Mouse (Mus musculus) monocyte, adult 5-6 weeks (primary cell): ENCODE data around the gene Pclaf. TPM values are rescaled to one million over a fixed set of nuclear protein-coding genes. Genes with fewer than 3 reads are reported as not detected.
A peak's percentile ranks its signal among the peaks of the same experiment; 100 is the strongest.

Experiments used
- ATAC-seq: fragments of 153-309, 156-312 bp; replicated peaks from 2 replicates; pipeline ENCODE4 v1.8.0; 2017; ENCODE audit warnings: mild to moderate bottlenecking; ENCODE audit not compliant: low TSS enrichment, insufficient number of reproducible peaks, severe bottlenecking, poor library complexity, low FRiP score
- total RNA-seq: library from RNA; stranded (forward); fragments of 200-1000, 200-491, 200-594 nt; gene quantifications from 3 replicates; pipeline ENCODE4 v1.2.3, GENCODE M21; 2017

Gene Pclaf
- 3.3 to 4.6 TPM (median 3.6 TPM) in 3 replicates for total RNA-seq

DNA sequence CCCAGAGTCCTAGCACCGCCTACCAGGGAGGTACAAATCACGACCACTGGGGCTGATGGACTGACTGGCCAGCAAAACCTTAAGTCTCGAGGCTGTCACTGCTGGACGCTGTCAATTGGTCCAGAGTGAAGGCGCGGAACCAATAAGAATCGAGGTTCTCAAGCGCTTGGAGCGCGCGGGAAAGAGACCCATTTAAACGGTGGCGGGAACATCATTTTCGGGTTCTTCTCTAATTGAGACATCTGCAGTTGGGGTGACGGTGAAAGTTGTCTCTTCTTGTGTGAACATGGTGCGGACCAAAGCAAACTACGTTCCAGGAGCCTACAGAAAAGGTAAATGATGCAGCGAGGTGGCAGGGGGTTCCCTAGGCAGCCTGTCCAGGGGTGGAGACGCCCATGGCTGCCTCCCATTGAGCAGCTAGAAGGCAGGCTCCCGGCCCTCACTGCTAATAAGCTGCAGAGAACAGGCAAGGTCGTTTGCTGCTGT, at the start of gene Pclaf:
TSS of gene Pclaf (plus strand) at position 95 of the 486 bp plus-strand sequence.
- peak; percentile 99 for ATAC-seq

DNA sequence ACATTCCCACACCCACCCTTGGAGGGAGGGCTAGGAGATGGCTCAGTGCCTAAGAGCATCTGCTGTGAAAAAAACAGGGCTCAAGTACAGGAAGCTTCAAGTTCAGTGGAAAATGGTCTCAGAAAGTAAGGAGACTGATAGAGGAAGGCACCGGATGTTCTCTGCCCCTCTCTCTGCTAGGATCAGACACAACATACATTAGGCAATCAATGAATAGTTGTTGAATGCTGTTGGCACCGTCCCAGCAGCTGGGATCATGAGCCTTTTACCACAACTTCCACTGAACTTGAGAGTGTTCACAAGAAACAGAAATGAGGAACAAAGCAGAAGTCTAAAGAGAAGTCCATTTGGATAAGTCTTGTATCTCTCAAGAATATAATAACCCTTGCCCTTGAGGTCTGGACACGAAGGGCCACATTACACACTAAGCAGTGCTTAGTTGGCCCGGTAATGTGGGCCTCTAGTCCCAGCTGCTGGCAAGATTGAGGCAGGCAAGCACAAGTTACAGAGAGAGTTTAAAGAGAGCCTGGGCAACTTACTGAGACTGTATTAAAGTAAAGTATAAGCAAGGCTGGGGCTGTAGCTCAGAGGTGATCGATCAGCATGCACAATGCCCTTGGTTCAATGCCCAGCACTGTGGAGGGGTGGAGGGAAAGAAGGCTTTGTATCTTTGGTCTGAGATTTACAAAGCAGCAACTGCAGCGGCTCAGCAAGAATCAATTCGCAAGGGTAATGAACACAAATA, 45.4 kb upstream of the Pclaf start:
- ATAC-seq: peak; percentile 43; the same call in 1 of the 2 replicates

DNA sequence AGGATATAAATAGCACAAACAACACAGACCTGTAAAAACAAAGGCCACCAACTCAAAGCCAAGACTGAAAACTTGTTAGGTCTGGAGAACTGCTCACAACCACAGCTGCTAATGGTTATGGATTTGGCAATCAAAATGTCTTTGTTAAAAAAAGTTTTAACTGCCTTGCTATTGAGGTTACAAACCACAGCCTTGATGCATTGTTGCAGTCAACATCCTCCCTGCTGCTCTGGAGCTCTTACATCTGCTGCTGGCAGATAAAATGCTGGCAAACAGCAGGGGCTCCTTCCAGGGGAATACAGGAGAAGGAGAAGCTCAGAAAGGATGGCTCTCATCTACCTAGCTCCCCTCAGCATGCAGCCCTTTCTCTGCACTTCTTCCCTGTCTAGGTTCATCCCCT, 41.9 kb upstream of the Pclaf start:
- ATAC-seq: no peak

DNA sequence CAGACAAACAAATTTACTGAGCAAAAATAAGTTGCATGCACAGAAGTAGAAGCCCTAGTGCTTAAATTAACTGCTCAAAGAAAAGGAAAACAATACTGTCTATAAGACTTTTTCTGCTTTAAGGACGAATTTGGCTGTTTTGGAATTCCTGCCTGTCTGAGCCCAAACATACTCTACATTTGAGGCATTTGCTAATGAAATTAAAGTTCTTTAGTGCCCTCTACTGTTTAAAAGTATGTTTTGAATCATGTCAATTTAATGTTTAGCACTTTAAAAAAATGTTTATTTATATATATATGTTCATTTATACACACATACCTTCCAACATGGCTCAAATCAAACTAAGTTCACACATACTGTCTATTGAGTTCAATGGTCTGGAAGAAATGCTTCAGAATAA, 39.8 kb upstream of the Pclaf start:
- ATAC-seq: no peak

DNA sequence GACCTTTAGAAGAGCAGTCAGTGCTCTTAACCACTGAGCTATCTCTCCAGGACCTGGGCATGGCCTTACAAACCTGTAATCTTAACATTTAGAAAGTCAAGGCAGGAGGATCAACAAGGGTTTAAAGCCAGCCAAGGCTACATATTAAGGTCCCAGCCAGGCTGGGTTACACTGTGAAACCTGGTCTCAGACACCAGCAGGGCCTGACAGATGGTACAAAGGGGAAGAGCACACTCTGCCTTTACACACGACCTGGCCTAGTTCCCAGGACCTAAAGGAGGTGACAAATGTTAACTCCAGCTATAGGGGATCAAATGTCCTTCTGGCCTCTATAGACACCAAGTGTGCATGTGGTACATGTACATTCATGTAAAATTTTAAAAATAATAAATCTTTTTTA, 30.4 kb upstream of the Pclaf start:
- ATAC-seq: no peak

DNA sequence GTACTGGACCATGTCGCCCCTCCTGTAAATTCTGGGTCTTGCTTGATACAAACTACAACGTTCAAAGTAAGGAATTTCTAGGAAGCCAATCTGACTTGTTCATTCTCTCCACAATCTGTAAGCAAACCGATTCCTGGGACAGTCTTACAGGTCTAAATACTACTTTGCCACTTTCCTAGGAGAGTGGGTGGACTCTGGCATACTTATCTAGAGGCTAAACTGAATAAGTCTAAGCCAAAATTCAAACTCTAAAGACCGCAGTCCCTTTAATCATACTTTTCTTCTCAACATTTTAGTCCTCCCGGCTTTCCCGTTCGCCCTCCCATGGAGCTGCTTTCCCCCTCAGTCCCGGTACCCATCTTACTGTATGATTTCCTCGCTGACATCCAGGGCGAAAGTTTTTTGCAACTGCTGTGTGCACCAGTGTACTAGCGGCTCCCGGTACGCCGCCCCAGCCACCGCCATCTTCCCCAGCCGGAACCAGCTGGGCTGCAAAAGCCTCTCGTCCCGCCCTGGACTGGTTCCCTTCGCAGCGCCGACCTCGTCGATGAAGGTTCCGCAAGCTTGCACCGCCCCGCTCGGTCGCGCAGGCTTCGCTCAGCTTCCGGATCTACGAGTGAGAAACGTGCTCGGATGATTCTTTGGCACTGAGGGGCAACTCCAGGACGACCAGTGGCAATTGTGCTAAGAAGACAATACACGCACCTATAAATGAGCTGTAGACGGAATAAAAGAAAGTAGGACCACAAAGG, 5.3 kb upstream of the Pclaf start:
- peak; percentile 100 for ATAC-seq

DNA sequence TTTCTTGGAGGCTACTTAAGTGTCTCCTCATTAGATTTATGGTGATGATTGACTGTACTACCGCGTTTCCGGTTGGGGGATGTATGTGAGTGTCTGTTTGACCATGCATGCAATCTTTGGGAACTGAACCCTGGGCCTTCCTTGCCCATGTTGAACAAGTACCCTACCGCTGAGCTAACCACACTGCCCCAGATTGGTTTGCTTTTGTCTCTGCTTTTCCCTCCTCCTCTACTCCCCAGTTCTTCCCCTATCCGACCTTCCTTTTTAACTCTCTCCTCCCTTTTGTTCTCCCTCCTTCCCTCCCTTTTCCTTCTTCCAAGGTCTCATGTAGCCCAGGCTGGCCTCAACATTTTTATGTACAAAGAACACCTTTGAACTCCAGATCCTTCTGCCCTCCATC, 1.1 kb downstream of the Pclaf start:
- ATAC-seq: no peak

DNA sequence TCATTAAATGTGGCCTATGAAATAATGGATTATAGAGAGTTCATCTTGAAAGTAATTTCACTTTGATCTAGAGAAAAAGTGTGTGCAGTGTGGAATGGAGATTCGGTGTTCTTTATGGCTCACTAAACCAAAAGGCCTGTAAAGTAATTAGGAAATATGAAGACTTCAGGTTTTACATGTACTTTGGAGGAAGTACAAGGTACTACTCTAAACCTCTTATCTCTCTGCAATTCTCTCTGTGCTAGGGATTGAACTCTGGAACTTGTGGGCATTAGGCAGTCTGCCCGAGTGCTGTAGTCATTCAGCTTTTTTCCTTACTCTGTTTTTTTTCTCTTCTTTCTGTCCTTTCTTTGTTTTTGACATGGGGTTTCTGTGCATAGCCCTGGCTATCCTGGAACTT, 6.9 kb downstream of the Pclaf start:
- ATAC-seq: no peak

DNA sequence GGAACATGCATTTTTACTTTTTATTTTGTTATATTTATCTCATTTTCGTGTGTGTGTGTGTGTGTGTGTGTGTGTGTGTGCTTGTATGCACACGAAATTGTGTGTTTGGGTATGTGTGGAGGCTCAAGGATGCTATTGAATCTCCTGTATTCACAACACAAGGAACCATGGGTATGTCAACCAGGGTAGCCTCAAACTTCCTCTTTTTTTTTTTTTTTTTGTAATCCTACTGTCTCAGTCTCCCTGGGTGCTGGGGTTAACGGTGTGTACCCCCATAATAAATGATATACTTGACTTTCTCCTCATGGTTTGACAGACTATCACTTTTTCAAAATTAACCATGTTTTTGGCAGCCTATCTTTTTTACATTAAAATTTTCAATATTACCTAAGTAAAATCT, 12.8 kb downstream of the Pclaf start:
- ATAC-seq: no peak

DNA sequence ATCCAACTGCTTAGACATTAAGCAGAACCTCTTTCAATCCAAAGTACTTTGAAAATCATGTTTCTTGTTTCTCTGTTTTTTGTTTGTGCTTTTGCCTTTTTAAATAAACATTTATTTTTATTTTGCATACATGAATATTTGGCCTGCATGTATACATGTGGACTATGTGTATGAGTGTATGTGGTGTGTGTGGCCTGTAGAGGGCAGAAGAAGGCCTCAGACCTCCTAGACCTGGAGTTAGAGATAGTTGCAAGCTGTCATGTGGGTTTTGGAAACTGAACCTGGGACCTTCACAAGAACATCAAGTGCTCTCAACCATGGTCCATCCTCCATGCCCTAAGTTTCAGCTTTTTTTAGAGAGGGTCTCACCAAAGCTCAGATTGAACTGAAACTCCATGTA, 13.4 kb downstream of the Pclaf start:
- ATAC-seq: no peak

DNA sequence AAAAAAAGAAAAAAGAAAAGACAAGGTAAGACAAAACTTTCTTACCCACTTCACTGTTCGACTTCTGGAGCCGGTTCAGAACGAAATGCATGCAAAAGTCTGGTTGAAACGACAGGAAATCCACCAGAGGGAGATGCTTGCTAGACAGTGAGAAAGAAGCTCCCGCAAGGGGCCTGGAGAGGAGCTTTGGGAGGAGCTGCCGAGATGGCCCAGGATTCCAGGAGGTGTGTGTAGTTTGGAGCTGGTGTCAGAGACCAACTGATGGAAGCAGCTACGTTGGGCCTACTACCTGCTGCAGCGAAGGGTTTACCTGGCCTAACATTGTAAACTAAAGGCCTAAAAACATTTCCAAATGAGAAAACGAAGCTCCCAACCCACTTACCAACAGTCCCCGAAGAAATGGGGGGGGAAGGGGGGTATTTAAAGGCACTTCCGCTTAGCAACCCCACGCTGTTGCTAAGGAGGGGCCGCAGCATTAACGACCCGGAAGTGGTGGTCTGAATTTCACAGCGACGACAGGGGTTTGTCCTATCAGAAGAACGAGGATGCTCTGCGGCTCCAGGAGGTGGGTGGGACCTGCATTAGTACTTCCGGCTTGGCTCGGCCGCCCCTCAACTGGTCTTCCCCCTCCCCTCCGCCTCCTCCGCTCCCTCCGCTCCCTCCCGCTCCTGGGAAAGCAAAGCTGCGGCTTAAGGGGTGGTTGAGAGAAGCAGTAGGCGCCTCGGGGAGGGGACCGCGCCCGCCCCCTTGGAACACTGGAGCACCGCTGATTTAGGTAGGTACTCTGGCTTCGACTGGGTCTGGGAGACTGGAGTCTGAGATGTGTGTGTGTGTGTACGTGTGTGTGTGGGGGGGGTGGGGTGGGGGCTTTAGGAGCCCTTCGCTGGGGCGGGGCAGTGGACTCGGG, 18.6 kb downstream of the Pclaf start, which contains the start of the genes Trip4 and Csnk1g1:
TSS of gene Trip4 (minus strand) at position 401 of the 907 bp plus-strand sequence.
TSS of gene Csnk1g1 (plus strand) at position 531 of the 907 bp plus-strand sequence.
- ATAC-seq: peak; percentile 100

DNA sequence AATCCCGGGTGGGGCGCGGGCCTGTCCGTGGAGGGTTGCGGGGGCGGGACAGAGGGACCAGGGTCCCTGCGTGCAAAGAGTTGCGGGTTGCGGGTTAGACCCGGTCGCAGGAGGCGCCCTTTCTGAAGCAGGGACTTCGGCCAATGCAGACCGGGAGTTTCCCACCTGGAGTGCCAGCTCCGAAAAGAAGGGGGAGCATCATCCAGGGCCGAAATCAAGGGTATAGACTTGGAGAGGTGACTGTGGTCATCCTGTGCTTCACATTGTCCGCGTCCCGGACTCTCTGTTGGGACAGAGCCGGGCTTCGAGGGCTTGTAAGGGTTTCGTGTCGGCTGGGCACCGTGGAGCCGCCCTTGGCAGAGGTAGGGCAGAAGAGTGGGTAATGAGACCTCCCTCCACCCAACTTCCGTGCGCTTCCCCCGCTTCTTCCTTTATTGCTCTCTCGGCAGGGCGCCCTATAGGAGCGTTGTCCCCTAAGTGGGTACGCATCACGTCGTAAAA, 19.3 kb downstream of the Pclaf start:
- peak; percentile 45 for ATAC-seq

DNA sequence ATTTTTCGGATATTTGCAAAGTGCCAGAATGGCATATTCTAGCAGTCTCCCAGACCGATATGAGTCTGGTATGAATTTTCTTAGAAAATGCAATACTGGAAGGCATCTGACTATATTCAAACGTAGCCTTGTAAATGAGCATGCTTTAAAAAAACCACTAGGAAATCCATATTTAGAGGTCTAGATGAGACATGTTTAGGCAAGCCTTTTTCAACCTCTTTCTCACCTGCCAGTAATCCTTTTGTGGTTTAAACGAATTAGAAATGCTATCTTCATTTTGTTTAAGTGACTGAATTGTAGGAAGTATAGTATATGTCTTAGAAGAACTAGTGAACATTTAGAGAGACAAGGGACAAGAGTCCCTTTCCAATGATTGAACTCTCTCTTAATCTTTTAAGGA, 19.8 kb downstream of the Pclaf start:
- no peak for ATAC-seq

DNA sequence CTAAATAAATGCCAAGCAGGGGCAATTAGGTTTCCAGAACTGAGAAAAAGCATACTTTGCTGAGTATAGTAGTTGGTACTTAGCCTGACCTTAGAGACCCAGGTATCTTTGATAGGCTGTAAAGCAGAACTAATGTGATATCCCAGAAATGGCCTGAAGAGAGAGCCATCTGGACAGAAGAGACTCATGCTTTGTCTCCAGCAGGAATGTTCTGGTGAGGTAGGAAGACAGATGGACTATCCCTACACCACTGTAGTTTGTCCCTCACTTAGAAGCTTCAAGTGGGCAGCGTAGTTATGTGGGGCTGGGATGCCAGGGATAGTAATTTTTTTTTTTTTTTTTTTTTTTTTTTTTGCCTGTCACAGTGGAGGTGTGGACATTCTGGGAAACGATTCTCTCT, 23.9 kb downstream of the Pclaf start:
- ATAC-seq: no peak

DNA sequence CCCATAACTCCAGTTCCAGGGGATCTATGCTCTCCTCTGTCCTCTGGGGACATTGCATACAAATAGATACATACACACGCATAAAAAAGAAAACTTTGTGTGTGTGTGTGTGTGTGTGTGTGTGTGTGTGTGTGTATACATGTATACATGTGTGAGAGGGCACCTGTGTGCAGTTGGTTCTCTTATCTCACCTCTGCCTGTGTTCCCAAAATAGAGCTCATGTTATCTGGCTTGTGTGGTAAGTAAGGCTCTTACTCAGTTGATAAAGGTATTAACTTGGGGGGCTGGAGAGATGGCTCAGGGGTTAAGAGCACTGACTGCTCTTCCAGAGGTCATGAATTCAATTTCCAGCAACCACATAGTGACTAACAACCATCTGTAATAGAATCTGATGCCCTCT, 27.0 kb downstream of the Pclaf start:
- no peak for ATAC-seq

DNA sequence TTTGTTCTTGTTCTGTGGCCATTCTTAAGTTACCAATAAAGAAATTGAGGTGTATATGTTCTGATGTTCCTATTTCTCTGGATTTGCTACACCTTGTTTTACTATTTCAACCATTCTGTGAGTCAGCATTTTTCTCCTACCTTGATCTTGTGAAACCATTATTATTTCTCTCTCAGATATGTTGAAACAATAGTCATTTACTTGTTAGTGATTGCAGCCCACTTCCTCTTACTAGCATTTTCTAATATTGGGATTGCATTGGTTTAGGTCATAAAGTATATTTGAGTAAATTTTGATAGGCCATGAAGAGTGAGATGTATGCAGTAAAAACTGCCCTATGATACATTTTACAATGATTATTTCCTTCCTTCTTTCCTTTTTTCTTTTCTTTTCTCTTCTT, 38.4 kb downstream of the Pclaf start:
- no peak for ATAC-seq

DNA sequence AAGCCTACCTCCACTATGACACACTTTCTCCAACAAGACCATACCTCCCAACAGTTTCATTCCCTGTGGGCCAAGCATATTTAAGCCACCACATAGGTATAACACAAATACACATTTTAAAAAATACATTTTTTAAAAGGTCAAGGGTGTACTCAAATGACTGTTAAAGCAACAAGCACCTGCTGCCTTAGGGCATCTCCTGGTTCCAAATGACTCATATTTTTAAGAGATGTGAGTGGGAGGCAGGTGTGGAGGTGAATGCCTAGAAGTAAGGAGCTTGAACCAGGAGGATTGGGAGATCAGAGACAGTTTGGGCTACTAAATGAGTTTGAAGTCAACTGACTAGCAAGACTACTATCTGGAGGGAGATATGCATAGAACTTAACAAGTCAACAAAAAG, 39.8 kb downstream of the Pclaf start:
- no peak for ATAC-seq

DNA sequence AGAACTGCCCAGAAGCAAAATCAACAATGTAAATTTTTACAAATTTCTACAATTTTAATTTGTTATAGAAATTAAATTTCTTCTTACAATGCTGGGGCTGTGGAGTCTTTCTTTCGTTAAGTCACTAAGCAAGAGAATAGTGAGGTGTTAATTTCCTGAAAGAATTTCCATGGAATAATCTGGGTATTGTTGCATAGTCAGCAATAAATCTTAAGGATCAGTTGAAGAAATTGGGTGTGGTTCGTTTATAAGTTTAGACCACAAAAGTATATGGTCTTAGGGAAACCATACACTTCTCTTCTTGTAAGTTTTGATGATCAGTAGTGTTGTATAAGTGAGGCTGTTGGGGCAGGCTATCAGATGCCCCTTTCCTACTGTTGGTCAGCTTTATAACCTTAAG, 47.5 kb downstream of the Pclaf start:
- no peak for ATAC-seq

DNA sequence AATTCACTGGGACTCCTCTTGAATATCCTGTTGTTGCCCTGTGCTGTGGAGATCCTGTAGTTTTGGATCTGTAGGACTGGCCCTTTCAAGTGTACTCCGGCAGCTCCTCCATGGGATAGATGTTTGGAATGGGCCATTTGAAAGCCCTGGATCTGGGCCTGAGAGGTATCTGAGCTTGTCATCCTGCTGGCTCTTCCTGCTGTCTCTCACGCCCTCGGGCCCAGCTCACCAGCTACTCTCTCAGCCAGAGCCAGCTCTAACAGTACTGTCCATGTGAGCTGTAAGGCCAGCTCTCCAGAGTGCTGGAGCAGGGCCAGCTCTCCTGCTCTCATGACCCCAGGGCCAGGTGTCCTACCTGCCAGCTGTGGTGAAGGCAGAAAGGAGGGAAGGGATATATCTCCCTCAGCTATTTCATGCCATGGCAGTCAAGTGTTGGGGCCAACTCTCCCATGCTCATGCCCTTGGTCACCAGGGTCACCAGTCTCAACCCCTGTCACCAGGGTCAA, 61.1 kb downstream of the Pclaf start:
- no peak for ATAC-seq
